Mouse (Mus musculus): ENCODE data around the gene Mblac2.

DNA sequence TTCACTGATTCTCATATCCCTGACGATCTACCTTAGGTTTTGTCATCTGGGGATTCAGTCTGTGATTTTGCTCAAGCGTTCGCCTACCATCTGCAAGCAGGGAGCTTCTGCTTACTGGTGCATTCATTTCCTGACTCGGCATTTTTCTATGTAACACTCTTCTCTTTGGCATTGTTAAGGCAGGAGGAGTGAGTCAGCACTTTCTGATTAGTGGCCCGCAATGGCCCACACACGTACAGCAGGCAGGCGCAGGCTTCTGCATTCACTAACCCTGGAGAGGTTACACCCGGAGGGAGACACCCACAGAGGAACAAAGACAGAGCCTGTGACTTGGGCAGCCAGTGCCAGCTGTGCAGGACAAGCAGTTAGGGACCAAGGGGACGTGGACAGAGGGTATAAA, 19.5 kb upstream of the Mblac2 start:
- TF ChIP-seq GATA1 (IDR thresholded peaks at IDR 0.05; ENCODE audit: borderline replicate concordance, low read length) (no peak), FLI1 (IDR thresholded peaks at IDR 0.05; ENCODE audit: low read length) (no peak)
